Mouse (Mus musculus) adrenal gland, postnatal 4 days (tissue): ENCODE data around the gene Tmem204. TPM values are rescaled to one million over a fixed set of nuclear protein-coding genes. Genes with fewer than 3 reads are reported as not detected.

Experiments
- DNase-seq, 2 experiments: peaks; one replicate each; pipeline ENCODE4 v3.0.0; 2021 to 2022; ENCODE audit warnings: low spot score in 2 of 2, mixed read lengths in 2 of 2
- total RNA-seq, 2 experiments: library from RNA; stranded (reverse); gene quantifications; 2 replicates each; pipeline ENCODE4 v1.2.3; 2021

Tmem204 gene
- total RNA-seq, 2 experiments from 2014 or later, result 25.5 to 26.4 TPM

- no peak for DNase-seq
Measured at GRCm38 (mm10) chr17:25089158-25089557, 5.8 kb upstream of the Tmem204 start.

GRCm38 (mm10) chr17:25086724-25087123 lies 3.3 kb upstream of the Tmem204 start:
- DNase-seq, result no peak

- DNase-seq, result no peak
Measured at GRCm38 (mm10) chr17:25084835-25085385, 1.5 kb upstream of the Tmem204 start.

GRCm38 (mm10) chr17:25082887-25083286 lies 504 bp downstream of the Tmem204 start:
- DNase-seq, result no peak

- no peak for DNase-seq
Measured at GRCm38 (mm10) chr17:25082081-25082847, 1.1 kb downstream of the Tmem204 start.

- no peak for DNase-seq
Measured at GRCm38 (mm10) chr17:25080960-25081381, 2.4 kb downstream of the Tmem204 start.

GRCm38 (mm10) chr17:25080210-25080609 lies 3.2 kb downstream of the Tmem204 start:
- DNase-seq, result no peak

- DNase-seq, result peak; percentile 31 to 44
Measured at GRCm38 (mm10) chr17:25077771-25078372, 5.5 kb downstream of the Tmem204 start.

GRCm38 (mm10) chr17:25076906-25077305 lies 6.5 kb downstream of the Tmem204 start:
- no peak for DNase-seq

GRCm38 (mm10) chr17:25068690-25069089 lies 14.7 kb downstream of the Tmem204 start:
- no peak for DNase-seq

- no peak for DNase-seq
Measured at GRCm38 (mm10) chr17:25067442-25067851, 15.9 kb downstream of the Tmem204 start.

- DNase-seq, result no peak
Measured at GRCm38 (mm10) chr17:25066595-25066994, 16.8 kb downstream of the Tmem204 start.

- no peak for DNase-seq
Measured at GRCm38 (mm10) chr17:25065189-25065588, 18.2 kb downstream of the Tmem204 start.

- no peak for DNase-seq
Measured at GRCm38 (mm10) chr17:25064351-25064750, 19.0 kb downstream of the Tmem204 start.

GRCm38 (mm10) chr17:25063872-25064271 lies 19.5 kb downstream of the Tmem204 start:
- no peak for DNase-seq

GRCm38 (mm10) chr17:25063261-25063660 lies 20.1 kb downstream of the Tmem204 start:
- DNase-seq, result no peak

GRCm38 (mm10) chr17:25057041-25057440 lies 26.4 kb downstream of the Tmem204 start:
- DNase-seq, result no peak

- no peak for DNase-seq
Measured at GRCm38 (mm10) chr17:25053274-25053673, 30.1 kb downstream of the Tmem204 start.

- no peak for DNase-seq
Measured at GRCm38 (mm10) chr17:25047143-25047542, 36.2 kb downstream of the Tmem204 start.

GRCm38 (mm10) chr17:25045281-25045680 lies 38.1 kb downstream of the Tmem204 start:
- DNase-seq, result no peak

- DNase-seq, result no peak
Measured at GRCm38 (mm10) chr17:25044879-25045278, 38.5 kb downstream of the Tmem204 start.

- no peak for DNase-seq
Measured at GRCm38 (mm10) chr17:25036183-25036582, 47.2 kb downstream of the Tmem204 start.
